Mouse (Mus musculus) embryonic facial prominence, embryonic 14.5 days (tissue): ENCODE measurements around the gene Csnk1d. TPM values are rescaled to one million over a fixed set of nuclear protein-coding genes. Genes with fewer than 3 reads are reported as not detected.
A peak's percentile ranks its signal among the peaks of the same experiment; 100 is the strongest.

Source experiments
- ATAC-seq: fragments of 200-750 bp; cut with Nextera tagmentation; 2 replicates; pipeline ENCODE4 v1.8.0; 2017; ENCODE audit warnings: low read depth, moderate number of reproducible peaks, moderate TSS enrichment
- DNase-seq: peaks from one replicate; pipeline ENCODE4 v3.0.0-alpha.2; 2015; ENCODE audit warnings: low spot score
- H3K27ac ChIP-seq: fragments of 300-500 bp; sonication (generic); replicated peaks from 2 replicates; pipeline ENCODE4 v1.5.1; 2014; ENCODE audit warnings: low read depth, mild to moderate bottlenecking, low read length, moderate library complexity
- H3K27me3 ChIP-seq: fragments of 300-500 bp; sonication (generic); replicated peaks from 2 replicates; pipeline ENCODE4 v1.6.1; 2014; ENCODE audit warnings: low read length; ENCODE audit not compliant: control insufficient read depth, insufficient read depth
- H3K36me3 ChIP-seq: fragments of 300-500 bp; sonication (generic); 2 replicates; pipeline ENCODE4 v1.6.1; 2014; ENCODE audit warnings: low read length, mixed read lengths; ENCODE audit not compliant: control insufficient read depth, insufficient read depth
- H3K4me1 ChIP-seq: fragments of 300-500 bp; sonication (generic); 2 replicates; pipeline ENCODE4 v1.6.1; 2014; ENCODE audit warnings: antibody characterized with exemption, low read length; ENCODE audit not compliant: control insufficient read depth, insufficient read depth
- H3K4me2 ChIP-seq: fragments of 300-500 bp; sonication (generic); 2 replicates; pipeline ENCODE4 v1.6.1; 2014; ENCODE audit warnings: low read depth, mild to moderate bottlenecking, low read length, moderate library complexity, mixed read lengths
- H3K4me3 ChIP-seq: fragments of 300-500 bp; sonication (generic); 2 replicates; pipeline ENCODE4 v1.5.1; 2014; ENCODE audit warnings: low read depth, mild to moderate bottlenecking, low read length
- H3K9ac ChIP-seq: fragments of 300-500 bp; sonication (generic); 2 replicates; pipeline ENCODE4 v1.6.1; 2014; ENCODE audit warnings: low read depth, mild to moderate bottlenecking, low read length, moderate library complexity, mixed read lengths
- H3K9me3 ChIP-seq: fragments of 300-500 bp; sonication (generic); 2 replicates; pipeline ENCODE4 v1.6.1; 2016; ENCODE audit warnings: low read length; ENCODE audit not compliant: control insufficient read depth
- WGBS: fragments of 180-500 bp; shearing (Covaris S2); extraction: QIAGEN DNeasy Blood & Tissue Kit; methylation state at CpG from one replicate; pipeline ENCODE4 v1.1.7; 2014; 5-methylcytosine and 5-hydroxymethylcytosine counted together
- polyA plus RNA-seq: library from polyadenylated mRNA; unstranded; fragments of >200 nt; fragmentation: Nextera tagmentation; extraction: Ambion mirVana; gene quantifications from 2 replicates; pipeline ENCODE4 v1.2.1, GENCODE M21; 2014

Gene Csnk1d
- polyA plus RNA-seq, 1 experiment from 2014 or later: 59.6 TPM

DNA sequence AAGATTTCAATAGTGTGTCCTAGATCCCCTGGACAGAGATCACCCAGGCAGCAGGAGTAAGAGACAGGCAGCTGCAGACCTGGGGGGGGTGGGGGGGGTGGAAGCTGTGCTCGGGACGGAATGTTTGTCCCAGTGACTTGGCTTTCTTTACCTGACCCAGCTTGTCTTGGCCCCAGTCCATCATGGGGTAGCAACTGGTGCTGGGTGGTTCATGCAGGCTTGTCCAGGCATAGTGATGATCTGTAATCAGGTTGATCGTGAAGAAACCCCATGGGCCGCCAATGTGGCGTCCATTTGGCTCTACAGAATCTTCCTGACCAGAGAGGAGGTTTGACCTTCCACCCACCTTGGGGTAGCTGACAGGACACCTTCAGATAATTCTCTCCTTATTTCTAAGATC lies 45.2 kb downstream of the Csnk1d start:
- H3K4me2 ChIP-seq: no peak overlapping the region
- no peaks in the 10 kb centered on the region for H3K36me3 ChIP-seq
- no peaks in the 10 kb centered on the region for H3K9me3 ChIP-seq
- no peak overlapping the region for H3K27ac ChIP-seq
- no peak overlapping the region for H3K4me3 ChIP-seq
- no peak overlapping the region for H3K9ac ChIP-seq
- 0 out of 2 replicates have a peak, but pooled peaks cover 5% of the 10 kb centered on the region for H3K27me3 ChIP-seq
- no peak for ATAC-seq
- 88% methylated on average over 5 of the region's 5 CpGs for WGBS
- peaks cover 10% of the 10 kb centered on the region; the same call in 1 of the 2 replicates for H3K4me1 ChIP-seq
- DNase-seq: no peak

DNA sequence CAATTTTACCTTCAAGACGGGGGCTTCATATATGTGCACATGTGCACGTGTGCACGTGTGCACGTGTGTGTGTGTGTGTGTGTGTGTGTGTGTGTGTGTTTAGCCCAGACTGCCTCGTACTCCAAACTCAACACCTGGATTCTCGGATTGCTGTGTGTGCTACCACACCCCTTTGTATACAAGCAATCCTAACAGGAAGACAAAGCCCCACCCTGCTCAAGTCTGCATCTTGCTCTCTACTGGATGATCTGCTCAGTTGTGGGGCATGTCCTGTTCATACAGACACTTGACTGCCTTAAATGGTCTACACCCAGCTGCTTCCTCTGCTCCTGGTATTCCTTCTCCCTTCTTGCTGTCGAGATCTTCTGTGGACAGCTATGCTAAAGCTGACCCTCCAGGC lies 45.9 kb downstream of the Csnk1d start:
- DNase-seq (no peak), ATAC-seq (no peak)
- Histone ChIP-seq H3K9ac (no peak overlapping the region), H3K4me1 (peaks cover 7% of the 10 kb centered on the region; the same call in 1 of the 2 replicates), H3K27me3 (0 out of 2 replicates have a peak, but pooled peaks cover 3% of the 10 kb centered on the region), H3K27ac (no peak overlapping the region), H3K4me3 (no peak overlapping the region), H3K4me2 (no peak overlapping the region), H3K36me3 (no peaks in the 10 kb centered on the region), H3K9me3 (no peaks in the 10 kb centered on the region)
- 84% methylated on average over 7 of the region's 7 CpGs for WGBS

DNA sequence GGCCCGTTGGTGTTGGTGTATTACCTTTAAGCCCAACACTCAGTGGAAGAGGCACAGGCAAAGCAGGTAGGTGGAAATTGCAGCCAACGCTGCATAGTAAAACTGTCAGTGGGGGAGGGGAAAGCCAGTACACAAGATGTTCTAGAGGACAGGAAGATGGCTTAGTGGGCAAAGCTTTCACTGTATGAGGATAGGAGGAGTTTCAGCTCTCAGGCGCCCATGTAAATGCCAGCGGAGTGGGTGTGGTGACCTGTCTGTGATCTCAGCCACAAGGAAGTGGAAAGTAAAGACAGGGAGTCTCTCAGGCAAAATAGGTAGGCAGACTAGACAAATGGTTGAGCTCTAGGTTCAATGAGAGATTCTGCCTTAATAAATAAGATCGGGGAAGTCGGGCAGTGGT lies 50.2 kb downstream of the Csnk1d start:
- no peak overlapping the region for H3K4me2 ChIP-seq
- H3K9ac ChIP-seq: no peak overlapping the region
- H3K9me3 ChIP-seq: no peaks in the 10 kb centered on the region
- DNase-seq (no peak), ATAC-seq (no peak)
- H3K27me3 ChIP-seq: no peaks in the 10 kb centered on the region
- 92% methylated on average over 6 of the region's 6 CpGs for WGBS
- no peak overlapping the region for H3K4me3 ChIP-seq
- no peaks in the 10 kb centered on the region for H3K4me1 ChIP-seq
- H3K36me3 ChIP-seq: no peaks in the 10 kb centered on the region
- no peak overlapping the region for H3K27ac ChIP-seq

DNA sequence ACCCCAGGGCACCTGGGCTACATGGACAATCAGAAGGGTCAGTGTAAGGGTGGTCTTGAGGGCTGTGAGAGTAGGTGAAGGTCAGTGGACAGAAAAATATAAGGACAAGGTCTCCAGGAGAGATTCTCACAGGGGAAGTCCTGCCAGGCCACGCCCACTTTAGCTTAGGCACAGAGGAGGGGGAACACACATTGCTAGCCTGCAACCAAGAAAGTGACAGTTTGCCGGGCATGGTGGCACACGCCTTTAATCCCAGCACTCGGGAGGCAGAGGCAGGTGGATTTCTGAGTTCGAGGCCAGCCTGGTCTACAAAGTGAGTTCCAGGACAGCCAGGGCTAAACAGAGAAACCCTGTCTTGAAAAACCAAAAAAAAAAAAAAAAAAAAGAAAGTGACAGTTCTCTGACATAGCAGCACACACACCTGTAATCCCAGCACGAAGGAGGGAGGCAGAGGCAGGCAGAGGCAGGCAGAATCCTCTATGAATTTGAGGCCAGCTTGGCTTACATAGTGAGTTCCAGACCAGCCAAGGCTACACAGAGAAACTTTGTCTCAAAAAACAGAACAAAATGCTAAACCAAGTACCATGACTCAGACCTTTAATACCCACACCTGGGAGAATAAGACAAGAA lies 51.3 kb downstream of the Csnk1d start:
- no peak overlapping the region for H3K4me3 ChIP-seq

DNA sequence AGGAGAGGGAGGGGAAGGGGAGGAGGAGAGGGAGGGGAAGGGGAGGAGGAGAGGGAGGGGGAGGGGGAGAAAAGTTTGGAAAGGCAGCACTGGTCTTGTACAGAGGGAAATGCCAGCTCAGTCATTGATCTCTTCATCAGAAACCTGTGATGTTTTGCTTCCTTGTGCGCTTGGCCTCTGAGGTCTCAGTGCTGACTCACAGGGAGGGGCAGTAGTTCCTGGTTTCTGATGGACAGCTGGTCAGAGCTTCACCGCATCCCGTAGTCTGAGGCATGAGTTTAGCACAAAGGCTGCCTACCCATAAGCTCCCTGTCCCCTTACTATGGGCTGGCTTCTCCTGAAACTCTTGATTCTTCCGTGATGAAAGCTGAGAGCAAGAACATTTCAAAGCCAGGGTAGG lies 52.3 kb downstream of the Csnk1d start:
- Histone ChIP-seq H3K4me1 (no peaks in the 10 kb centered on the region), H3K9ac (no peak overlapping the region), H3K27me3 (no peaks in the 10 kb centered on the region), H3K4me2 (no peak overlapping the region), H3K9me3 (no peaks in the 10 kb centered on the region), H3K4me3 (no peak overlapping the region), H3K36me3 (no peaks in the 10 kb centered on the region), H3K27ac (no peak overlapping the region)
- DNase-seq (no peak), ATAC-seq (no peak)
- WGBS: 50% methylated on average over 4 of the region's 4 CpGs

More for the DNA sequence above, 51.3 kb downstream of the Csnk1d start:
- Histone ChIP-seq H3K36me3 (no peaks in the 10 kb centered on the region), H3K9ac (no peak overlapping the region), H3K4me2 (no peak overlapping the region), H3K9me3 (no peaks in the 10 kb centered on the region), H3K27ac (no peak overlapping the region), H3K27me3 (no peaks in the 10 kb centered on the region), H3K4me1 (no peaks in the 10 kb centered on the region)
- DNase-seq: no peak
- no peak for ATAC-seq
- WGBS: 48% methylated on average over 6 of the region's 6 CpGs

DNA sequence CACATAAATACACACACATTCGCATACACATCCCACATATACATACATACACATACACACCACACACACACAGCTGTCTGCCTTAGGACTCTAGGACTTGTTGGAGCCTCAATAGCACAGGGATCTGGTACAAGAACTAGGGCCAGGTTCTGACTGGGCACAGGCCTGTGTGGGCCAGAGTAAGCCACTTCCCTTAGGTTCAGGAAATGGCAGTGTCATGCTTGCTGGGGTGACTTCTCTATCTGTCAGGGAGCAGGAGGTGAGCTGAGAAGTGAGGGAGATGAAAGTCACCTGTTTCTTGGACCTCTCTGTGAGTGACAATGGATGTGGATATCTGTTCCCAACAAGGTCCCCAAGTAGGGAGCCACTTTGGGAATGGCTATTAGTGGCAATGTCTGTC lies 53.2 kb downstream of the Csnk1d start:
- H3K27ac ChIP-seq: no peak overlapping the region
- H3K9me3 ChIP-seq: no peaks in the 10 kb centered on the region
- H3K36me3 ChIP-seq: no peaks in the 10 kb centered on the region
- H3K9ac ChIP-seq: no peak overlapping the region
- DNase-seq: no peak
- no peak overlapping the region for H3K4me2 ChIP-seq
- H3K4me3 ChIP-seq: no peak overlapping the region
- ATAC-seq: no peak
- no peaks in the 10 kb centered on the region for H3K27me3 ChIP-seq
- 97% methylated on average over 1 of the region's 1 CpGs for WGBS
- peaks cover 2% of the 10 kb centered on the region; the same call in 1 of the 2 replicates for H3K4me1 ChIP-seq

DNA sequence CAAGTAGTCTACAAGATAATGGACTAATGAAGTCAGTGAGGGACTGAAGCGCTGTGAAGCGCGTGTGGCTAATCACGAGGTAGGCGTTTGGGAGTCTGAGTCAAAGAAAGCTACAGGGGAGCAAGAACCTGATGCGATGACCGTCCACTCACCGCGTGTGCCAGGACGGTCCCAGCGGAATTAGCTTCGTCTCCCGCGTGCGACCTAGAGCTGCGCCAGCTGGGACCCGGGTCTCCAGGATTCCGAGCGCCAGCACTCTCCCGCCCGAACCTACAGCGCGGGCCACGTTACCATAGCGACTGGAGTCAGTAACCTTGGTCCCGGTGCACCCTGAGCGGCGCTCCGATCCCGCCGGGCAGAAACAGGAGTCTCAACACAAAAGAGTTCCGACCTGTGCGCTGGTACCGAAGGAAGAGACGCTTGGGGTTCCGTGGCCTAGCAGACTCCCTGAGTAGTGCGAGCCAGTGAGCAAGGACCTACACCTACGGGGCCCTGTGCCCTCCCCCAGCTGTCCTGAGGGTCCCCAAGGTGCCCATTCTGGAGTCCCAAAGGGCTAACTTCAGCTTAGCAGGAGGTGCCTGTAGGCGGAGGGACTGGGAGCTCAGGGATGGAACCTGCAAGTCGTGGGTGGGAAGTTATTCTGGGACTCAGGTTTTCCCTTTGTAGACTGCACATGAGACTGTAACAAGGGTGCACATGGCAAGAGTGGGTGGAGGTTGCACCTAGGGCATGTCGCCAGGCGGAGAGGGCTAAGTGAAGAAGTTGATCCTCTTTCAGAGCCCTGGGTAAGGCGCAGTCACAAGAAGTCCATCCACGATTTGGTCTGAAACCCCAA lies 58.3 kb downstream of the Csnk1d start, which contains the start of gene Ccdc57:
Gene Ccdc57 (minus strand): TSS at position 309 of the 835 bp plus-strand sequence.
- H3K36me3 ChIP-seq: no peaks in the 10 kb centered on the region
- WGBS: 9% methylated on average over 44 of the region's 44 CpGs
- no peak within 1 kb of the TSS for H3K27ac ChIP-seq
- ATAC-seq (peak; percentile 94), DNase-seq (peak; percentile 93)
- H3K9ac ChIP-seq: peak within 1 kb of the TSS; percentile 78
- peak within 1 kb of the TSS; percentile 68 for H3K4me3 ChIP-seq
- peaks cover 4% of the 10 kb centered on the region; the same call in 1 of the 2 replicates for H3K4me1 ChIP-seq
- peak within 1 kb of the TSS; percentile 77 for H3K4me2 ChIP-seq
- H3K9me3 ChIP-seq: no peaks in the 10 kb centered on the region
- no peaks in the 10 kb centered on the region for H3K27me3 ChIP-seq

DNA sequence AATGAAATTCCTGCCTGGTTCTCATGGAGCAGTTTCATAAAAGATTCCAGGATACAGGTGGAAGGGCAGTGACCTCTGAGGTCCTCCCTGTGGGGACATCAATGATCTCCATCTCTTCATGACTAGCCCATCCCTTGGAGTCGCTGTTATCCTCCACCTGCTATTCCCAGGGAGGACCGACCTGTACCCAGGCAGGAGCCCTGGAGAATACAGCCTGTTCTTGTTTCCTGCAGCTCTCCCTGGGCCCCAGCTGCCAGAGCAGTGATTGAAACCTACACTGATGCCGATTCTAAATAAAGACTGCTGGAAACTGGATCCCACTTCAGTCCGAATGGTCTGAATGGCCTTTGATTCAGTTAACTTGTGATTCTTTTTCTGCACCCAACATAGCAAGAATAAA lies 59.7 kb downstream of the Csnk1d start:
- no peak overlapping the region for H3K4me3 ChIP-seq
- ATAC-seq (no peak), DNase-seq (no peak)
- no peaks in the 10 kb centered on the region for H3K9me3 ChIP-seq
- peaks cover 4% of the 10 kb centered on the region; the same call in 1 of the 2 replicates for H3K4me1 ChIP-seq
- no peaks in the 10 kb centered on the region for H3K27me3 ChIP-seq
- H3K4me2 ChIP-seq: no peak overlapping the region
- H3K36me3 ChIP-seq: no peaks in the 10 kb centered on the region
- H3K27ac ChIP-seq: no peak overlapping the region
- H3K9ac ChIP-seq: no peak overlapping the region
- WGBS: 93% methylated on average over 4 of the region's 4 CpGs
